Mouse (Mus musculus) midbrain, postnatal 0 days (tissue): ENCODE measurements around the gene Pam16. TPM values are rescaled to one million over a fixed set of nuclear protein-coding genes. Genes with fewer than 3 reads are reported as not detected.

Experiments used
- ATAC-seq: fragments of 200-750 bp; cut with Nextera tagmentation; 2 replicates; pipeline ENCODE4 v1.8.0; 2017; ENCODE audit warnings: moderate number of reproducible peaks, mild to moderate bottlenecking, moderate TSS enrichment, moderate library complexity; ENCODE audit not compliant: low FRiP score
- DNase-seq: peaks from one replicate; pipeline ENCODE4 v3.0.0-alpha.2; 2015; ENCODE audit warnings: low spot score
- H3K27ac ChIP-seq: fragments of 300-500 bp; sonication (generic); 2 replicates; pipeline ENCODE4 v1.5.1; 2014; ENCODE audit warnings: low read depth, mild to moderate bottlenecking, low read length, mixed read lengths
- H3K27me3 ChIP-seq: fragments of 300-500 bp; sonication (generic); 2 replicates; pipeline ENCODE4 v1.6.1; 2014; ENCODE audit warnings: low read length, control low read depth, mixed read lengths; ENCODE audit not compliant: insufficient read depth
- H3K36me3 ChIP-seq: fragments of 300-500 bp; sonication (generic); 2 replicates; pipeline ENCODE4 v1.6.1; 2014; ENCODE audit warnings: low read length, control low read depth, mixed read lengths; ENCODE audit not compliant: insufficient read depth
- H3K4me1 ChIP-seq: fragments of 300-500 bp; sonication (generic); 2 replicates; pipeline ENCODE4 v1.6.1; 2014; ENCODE audit warnings: mild to moderate bottlenecking, control low read depth, antibody characterized with exemption, low read length, mixed read lengths; ENCODE audit not compliant: insufficient read depth
- H3K4me2 ChIP-seq: fragments of 300-500 bp; sonication (generic); 2 replicates; pipeline ENCODE4 v1.6.1; 2014; ENCODE audit warnings: low read depth, mild to moderate bottlenecking, low read length, mixed read lengths; ENCODE audit not compliant: poor library complexity, severe bottlenecking
- H3K4me3 ChIP-seq: fragments of 300-500 bp; sonication (generic); 2 replicates; pipeline ENCODE4 v1.5.1; 2014; ENCODE audit warnings: low read depth, mild to moderate bottlenecking, low read length, moderate library complexity
- H3K9ac ChIP-seq: fragments of 300-500 bp; sonication (generic); replicated peaks from 2 replicates; pipeline ENCODE4 v1.6.1; 2014; ENCODE audit warnings: mild to moderate bottlenecking, low read length, moderate library complexity, mixed read lengths; ENCODE audit not compliant: poor library complexity, severe bottlenecking
- H3K9me3 ChIP-seq: fragments of 300-500 bp; sonication (generic); 2 replicates; pipeline ENCODE4 v1.6.1; 2016; ENCODE audit warnings: low read length, control low read depth
- CTCF ChIP-seq: IDR thresholded peaks from 2 replicates; pipeline ENCODE4 v1.5.1; 2016; ENCODE audit warnings: antibody characterized with exemption, mild to moderate bottlenecking
- WGBS: fragments of 180-500 bp; shearing (Covaris S2); extraction: QIAGEN DNeasy Blood & Tissue Kit; methylation state at CpG from one replicate; pipeline ENCODE4 v1.1.7; 2014; 5-methylcytosine and 5-hydroxymethylcytosine counted together
- polyA plus RNA-seq: library from polyadenylated mRNA; unstranded; fragments of >200 nt; fragmentation: Nextera tagmentation; extraction: Ambion mirVana; gene quantifications from 2 replicates; pipeline ENCODE4 v1.2.1, GENCODE M21; 2015
- total RNA-seq: library from RNA; depleted of rRNA; stranded (reverse); fragments of >200 nt; gene quantifications from 2 replicates; pipeline ENCODE4 v1.2.3, GENCODE M21; 2014

Pam16 gene
- total and polyA plus RNA-seq, 2 experiments from 2014 or later = 31.7 to 134 TPM

GRCm38 (mm10) chr16:4654706-4655105, 29.9 kb upstream of the Pam16 start:
- no peak for ATAC-seq
- no peak overlapping the region for H3K27ac ChIP-seq
- no peak overlapping the region for H3K4me2 ChIP-seq
- peak; percentile 21 for TF ChIP-seq CTCF
- 0 out of 2 replicates have a peak, but pooled peaks cover 2% of the 10 kb centered on the region for H3K4me1 ChIP-seq
- H3K4me3 ChIP-seq = no peak overlapping the region
- WGBS = 78% methylated on average over 10 of the region's 10 CpGs
- no peaks in the 10 kb centered on the region for H3K27me3 ChIP-seq
- H3K9me3 ChIP-seq = no peaks in the 10 kb centered on the region
- no peak overlapping the region for H3K9ac ChIP-seq
- DNase-seq = no peak
- peaks cover 29% of the 10 kb centered on the region; the same call in 1 of the 2 replicates for H3K36me3 ChIP-seq

- ATAC-seq (no peak), DNase-seq (peak; percentile 34)
- no peak for TF ChIP-seq CTCF
- no peak overlapping the region for H3K4me2 ChIP-seq
- H3K27ac ChIP-seq = no peak overlapping the region
- H3K9me3 ChIP-seq = no peaks in the 10 kb centered on the region
- 0 out of 2 replicates have a peak, but pooled peaks cover 2% of the 10 kb centered on the region for H3K4me1 ChIP-seq
- 87% methylated on average over 4 of the region's 4 CpGs for WGBS
- no peak overlapping the region for H3K4me3 ChIP-seq
- no peak overlapping the region for H3K9ac ChIP-seq
- H3K36me3 ChIP-seq = peaks cover 41% of the 10 kb centered on the region
- H3K27me3 ChIP-seq = no peaks in the 10 kb centered on the region
Observed at GRCm38 (mm10) chr16:4652707-4653416, 28.1 kb upstream of the Pam16 start.

- peaks cover 41% of the 10 kb centered on the region for H3K36me3 ChIP-seq
- no peaks in the 10 kb centered on the region for H3K9me3 ChIP-seq
- no peak overlapping the region for H3K4me3 ChIP-seq
- 0 out of 2 replicates have a peak, but pooled peaks cover 2% of the 10 kb centered on the region for H3K4me1 ChIP-seq
- H3K27me3 ChIP-seq = no peaks in the 10 kb centered on the region
- H3K4me2 ChIP-seq = no peak overlapping the region
- DNase-seq (no peak), ATAC-seq (no peak)
- 79% methylated on average over 7 of the region's 7 CpGs for WGBS
- no peak overlapping the region for H3K9ac ChIP-seq
- no peak overlapping the region for H3K27ac ChIP-seq
- TF ChIP-seq CTCF = no peak
Observed at GRCm38 (mm10) chr16:4651624-4652023, 26.8 kb upstream of the Pam16 start.

GRCm38 (mm10) chr16:4651081-4651480, 26.3 kb upstream of the Pam16 start:
- no peak overlapping the region for H3K27ac ChIP-seq
- no peak overlapping the region for H3K9ac ChIP-seq
- no peak for ATAC-seq
- H3K4me2 ChIP-seq = no peak overlapping the region
- H3K27me3 ChIP-seq = no peaks in the 10 kb centered on the region
- H3K4me3 ChIP-seq = no peak overlapping the region
- DNase-seq = no peak
- no peaks in the 10 kb centered on the region for H3K9me3 ChIP-seq
- 93% methylated on average over 1 of the region's 1 CpGs for WGBS
- H3K4me1 ChIP-seq = 0 out of 2 replicates have a peak, but pooled peaks cover 2% of the 10 kb centered on the region
- no peak for TF ChIP-seq CTCF
- H3K36me3 ChIP-seq = peaks cover 41% of the 10 kb centered on the region

GRCm38 (mm10) chr16:4650161-4650560, 25.4 kb upstream of the Pam16 start:
- Histone ChIP-seq H3K4me1 (0 out of 2 replicates have a peak, but pooled peaks cover 2% of the 10 kb centered on the region), H3K4me2 (no peak overlapping the region), H3K27me3 (no peaks in the 10 kb centered on the region), H3K27ac (no peak overlapping the region), H3K9me3 (no peaks in the 10 kb centered on the region), H3K4me3 (no peak overlapping the region), H3K9ac (no peak overlapping the region), H3K36me3 (peaks cover 38% of the 10 kb centered on the region)
- 95% methylated on average over 3 of the region's 3 CpGs for WGBS
- ATAC-seq (no peak), DNase-seq (no peak)
- no peak for TF ChIP-seq CTCF

- Histone ChIP-seq H3K4me1 (0 out of 2 replicates have a peak, but pooled peaks cover 2% of the 10 kb centered on the region), H3K27ac (no peak overlapping the region), H3K4me3 (no peak overlapping the region), H3K9me3 (no peaks in the 10 kb centered on the region), H3K4me2 (no peak overlapping the region), H3K9ac (no peak overlapping the region), H3K36me3 (peaks cover 34% of the 10 kb centered on the region), H3K27me3 (no peaks in the 10 kb centered on the region)
- TF ChIP-seq CTCF = no peak
- ATAC-seq (no peak), DNase-seq (no peak)
- WGBS = 88% methylated on average over 11 of the region's 11 CpGs
Observed at GRCm38 (mm10) chr16:4649692-4650091, 24.9 kb upstream of the Pam16 start.
